Mouse (Mus musculus) midbrain, embryonic 15.5 days (tissue): ENCODE results near the gene Cnppd1. TPM values are rescaled to one million over a fixed set of nuclear protein-coding genes. Genes with fewer than 3 reads are reported as not detected.

Experiments used
- ATAC-seq: fragments of 200-750 bp; cut with Nextera tagmentation; replicated peaks from 2 replicates; pipeline ENCODE4 v1.8.0; 2017; ENCODE audit warnings: moderate TSS enrichment
- H3K27ac ChIP-seq: fragments of 300-500 bp; sonication (generic); 2 replicates; pipeline ENCODE4 v1.5.1; 2015; ENCODE audit warnings: mild to moderate bottlenecking, inconsistent platforms
- H3K27me3 ChIP-seq: fragments of 300-500 bp; sonication (generic); replicated peaks from 2 replicates; pipeline ENCODE4 v1.6.1; 2015; ENCODE audit warnings: inconsistent platforms
- H3K36me3 ChIP-seq: fragments of 300-500 bp; sonication (generic); replicated peaks from 2 replicates; pipeline ENCODE4 v1.6.1; 2015; ENCODE audit warnings: inconsistent platforms
- H3K4me1 ChIP-seq: fragments of 300-500 bp; sonication (generic); 2 replicates; pipeline ENCODE4 v1.6.1; 2015; ENCODE audit warnings: inconsistent platforms
- H3K4me2 ChIP-seq: fragments of 300-500 bp; sonication (generic); 2 replicates; pipeline ENCODE4 v1.6.1; 2015; ENCODE audit warnings: inconsistent platforms, mild to moderate bottlenecking, moderate library complexity
- H3K4me3 ChIP-seq: fragments of 300-500 bp; sonication (generic); 2 replicates; pipeline ENCODE4 v1.5.1; 2015; ENCODE audit warnings: mild to moderate bottlenecking, inconsistent platforms
- H3K9ac ChIP-seq: fragments of 300-500 bp; sonication (generic); 2 replicates; pipeline ENCODE4 v1.6.1; 2015; ENCODE audit warnings: mild to moderate bottlenecking, inconsistent platforms
- H3K9me3 ChIP-seq: fragments of 300-500 bp; sonication (generic); 2 replicates; pipeline ENCODE4 v1.6.1; 2016; ENCODE audit warnings: inconsistent platforms
- WGBS: fragments of 180-500 bp; shearing (Covaris S2); methylation state at CpG from one replicate; pipeline ENCODE4 v1.1.7; 2015; ENCODE audit warnings: mixed read lengths; 5-methylcytosine and 5-hydroxymethylcytosine counted together
- polyA plus RNA-seq: library from polyadenylated mRNA; unstranded; fragments of >200 nt; fragmentation: Nextera tagmentation; extraction: Ambion mirVana; gene quantifications from 2 replicates; pipeline ENCODE4 v1.2.1, GENCODE M21; 2015

Cnppd1 gene
- polyA plus RNA-seq, 1 experiment from 2014 or later: 58.8 TPM

- Histone ChIP-seq H3K27me3 (no peaks in the 10 kb centered on the region), H3K4me3 (peak overlapping the region; percentile 75), H3K4me2 (peak overlapping the region; percentile 92), H3K27ac (no peak overlapping the region; the same call in 1 of the 2 replicates), H3K36me3 (peaks cover 27% of the 10 kb centered on the region), H3K9me3 (no peaks in the 10 kb centered on the region), H3K9ac (peak overlapping the region; percentile 88), H3K4me1 (peaks cover 43% of the 10 kb centered on the region)
- WGBS: 63% methylated on average over 4 of the region's 4 CpGs
- ATAC-seq: no peak
Observed at GRCm38 (mm10) chr1:75140601-75141190, 1.8 kb downstream of the Cnppd1 start.

- no peak for ATAC-seq
- H3K27me3 ChIP-seq: no peaks in the 10 kb centered on the region
- H3K9me3 ChIP-seq: no peaks in the 10 kb centered on the region
- H3K4me1 ChIP-seq: peaks cover 28% of the 10 kb centered on the region
- WGBS: 98% methylated on average over 2 of the region's 2 CpGs
- H3K27ac ChIP-seq: no peak overlapping the region
- H3K4me2 ChIP-seq: no peak overlapping the region
- H3K36me3 ChIP-seq: peaks cover 14% of the 10 kb centered on the region; the same call in 1 of the 2 replicates
- H3K9ac ChIP-seq: no peak overlapping the region
- H3K4me3 ChIP-seq: no peak overlapping the region
Observed at GRCm38 (mm10) chr1:75138448-75138847, 4.1 kb downstream of the Cnppd1 start.

GRCm38 (mm10) chr1:75136730-75137129, 5.8 kb downstream of the Cnppd1 start:
- WGBS: 93% methylated on average over 3 of the region's 3 CpGs
- no peaks in the 10 kb centered on the region for H3K9me3 ChIP-seq
- no peak overlapping the region for H3K27ac ChIP-seq
- peaks cover 23% of the 10 kb centered on the region for H3K4me1 ChIP-seq
- H3K9ac ChIP-seq: no peak overlapping the region
- H3K4me2 ChIP-seq: no peak overlapping the region
- ATAC-seq: no peak
- H3K27me3 ChIP-seq: no peaks in the 10 kb centered on the region
- H3K4me3 ChIP-seq: no peak overlapping the region
- H3K36me3 ChIP-seq: peaks cover 14% of the 10 kb centered on the region; the same call in 1 of the 2 replicates

GRCm38 (mm10) chr1:75136293-75136692, 6.2 kb downstream of the Cnppd1 start:
- H3K4me3 ChIP-seq: no peak overlapping the region
- ATAC-seq: no peak
- 83% methylated on average over 6 of the region's 6 CpGs for WGBS

GRCm38 (mm10) chr1:75133421-75134207, 8.9 kb downstream of the Cnppd1 start, which contains the start of gene Slc23a3:
TSS of gene Slc23a3 (minus strand) at chr1:75133890.
- ATAC-seq: no peak
- WGBS: 62% methylated on average over 12 of the region's 12 CpGs
- H3K27ac ChIP-seq: no peak within 1 kb of the TSS
- H3K4me3 ChIP-seq: no peak within 1 kb of the TSS
- H3K36me3 ChIP-seq: peaks cover 13% of the 10 kb centered on the region; the same call in 1 of the 2 replicates
- H3K9me3 ChIP-seq: no peaks in the 10 kb centered on the region
- no peak within 1 kb of the TSS for H3K4me2 ChIP-seq
- no peaks in the 10 kb centered on the region for H3K4me1 ChIP-seq
- H3K27me3 ChIP-seq: no peaks in the 10 kb centered on the region
- no peak within 1 kb of the TSS for H3K9ac ChIP-seq

More at GRCm38 (mm10) chr1:75136293-75136692, 6.2 kb downstream of the Cnppd1 start:
- Histone ChIP-seq H3K36me3 (peaks cover 14% of the 10 kb centered on the region; the same call in 1 of the 2 replicates), H3K4me1 (peaks cover 23% of the 10 kb centered on the region), H3K27ac (no peak overlapping the region), H3K4me2 (no peak overlapping the region), H3K9ac (no peak overlapping the region), H3K9me3 (no peaks in the 10 kb centered on the region), H3K27me3 (no peaks in the 10 kb centered on the region)

GRCm38 (mm10) chr1:75128641-75129040, 13.9 kb downstream of the Cnppd1 start:
- H3K4me1 ChIP-seq: peaks cover 7% of the 10 kb centered on the region; the same call in 1 of the 2 replicates
- H3K36me3 ChIP-seq: no peaks in the 10 kb centered on the region
- WGBS: 85% methylated on average over 3 of the region's 3 CpGs
- no peak for ATAC-seq
- no peaks in the 10 kb centered on the region for H3K9me3 ChIP-seq
- no peak overlapping the region for H3K4me2 ChIP-seq
- no peaks in the 10 kb centered on the region for H3K27me3 ChIP-seq
- no peak overlapping the region for H3K27ac ChIP-seq
- H3K9ac ChIP-seq: no peak overlapping the region
- H3K4me3 ChIP-seq: no peak overlapping the region

- Histone ChIP-seq H3K27me3 (no peaks in the 10 kb centered on the region), H3K9ac (peak overlapping the region; percentile 65), H3K27ac (peak overlapping the region; percentile 91; the same call in 1 of the 2 replicates), H3K4me2 (peak overlapping the region; percentile 69), H3K9me3 (no peaks in the 10 kb centered on the region), H3K4me1 (peaks cover 7% of the 10 kb centered on the region; the same call in 1 of the 2 replicates), H3K36me3 (no peaks in the 10 kb centered on the region), H3K4me3 (peak overlapping the region; percentile 57)
- WGBS: 34% methylated on average over 5 of the region's 5 CpGs
- ATAC-seq: 0 out of 2 replicates have a peak, but pooled peaks have one; percentile 10
Observed at GRCm38 (mm10) chr1:75125418-75125817, 17.1 kb downstream of the Cnppd1 start.

GRCm38 (mm10) chr1:75124346-75125321, 17.9 kb downstream of the Cnppd1 start, which contains the start of gene Nhej1:
TSS of gene Nhej1 (minus strand) at chr1:75125200.
- peak within 1 kb of the TSS; percentile 91 for H3K27ac ChIP-seq
- no peaks in the 10 kb centered on the region for H3K27me3 ChIP-seq
- ATAC-seq: peak; percentile 94
- peak within 1 kb of the TSS; percentile 65 for H3K9ac ChIP-seq
- peak within 1 kb of the TSS; percentile 69 for H3K4me2 ChIP-seq
- peaks cover 7% of the 10 kb centered on the region; the same call in 1 of the 2 replicates for H3K4me1 ChIP-seq
- WGBS: 2% methylated on average over 56 of the region's 56 CpGs
- no peaks in the 10 kb centered on the region for H3K9me3 ChIP-seq
- peak within 1 kb of the TSS; percentile 57 for H3K4me3 ChIP-seq
- no peaks in the 10 kb centered on the region for H3K36me3 ChIP-seq

- Histone ChIP-seq H3K27ac (no peak overlapping the region), H3K4me3 (no peak overlapping the region), H3K4me2 (no peak overlapping the region), H3K36me3 (no peaks in the 10 kb centered on the region), H3K4me1 (peaks cover 7% of the 10 kb centered on the region; the same call in 1 of the 2 replicates), H3K27me3 (no peaks in the 10 kb centered on the region), H3K9me3 (no peaks in the 10 kb centered on the region), H3K9ac (no peak overlapping the region)
- WGBS: 87% methylated on average over 3 of the region's 3 CpGs
- ATAC-seq: no peak
Observed at GRCm38 (mm10) chr1:75122211-75122610, 20.3 kb downstream of the Cnppd1 start.
